Mouse (Mus musculus): ENCODE data around the gene 2210408I21Rik.
"Not testable (repeated sequence)": the region's sequence is repeated elsewhere in the genome, so short reads cannot be mapped to it uniquely, and the experiment has no call there.

Gene 2210408I21Rik

GRCm38 (mm10) chr13:77134931-77135620, at the start of gene 2210408I21Rik, which contains the start of gene Slf1:
TSS of gene 2210408I21Rik (plus strand) at chr13:77135540.
TSS of gene Slf1 (minus strand) at chr13:77135473.
- DNase-seq (ENCODE audit: low spot score in 2 of 2): peak; percentile 71

DNA sequence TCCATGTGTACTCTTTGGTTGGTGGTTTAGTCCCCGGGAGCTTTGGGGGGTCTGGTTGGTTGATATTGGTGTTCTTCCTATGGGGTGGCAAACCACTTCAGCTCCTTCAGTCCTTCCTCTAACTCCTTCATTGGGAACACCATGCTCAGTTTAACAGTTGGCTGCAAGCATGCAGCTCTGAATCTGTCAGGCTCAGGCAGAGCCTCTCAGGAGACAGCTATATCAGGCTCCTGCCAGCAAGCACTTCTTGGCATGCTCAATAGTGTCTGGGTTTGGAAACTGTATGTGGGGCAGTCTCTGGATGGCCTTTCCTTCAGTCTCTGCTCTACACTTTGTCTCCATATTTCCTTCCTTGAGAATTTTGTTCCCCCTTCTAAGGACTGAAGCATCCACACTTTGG, 42.5 kb upstream of the 2210408I21Rik start:
- DNase-seq (ENCODE audit: low spot score in 2 of 2): not testable (repeated sequence)

DNA sequence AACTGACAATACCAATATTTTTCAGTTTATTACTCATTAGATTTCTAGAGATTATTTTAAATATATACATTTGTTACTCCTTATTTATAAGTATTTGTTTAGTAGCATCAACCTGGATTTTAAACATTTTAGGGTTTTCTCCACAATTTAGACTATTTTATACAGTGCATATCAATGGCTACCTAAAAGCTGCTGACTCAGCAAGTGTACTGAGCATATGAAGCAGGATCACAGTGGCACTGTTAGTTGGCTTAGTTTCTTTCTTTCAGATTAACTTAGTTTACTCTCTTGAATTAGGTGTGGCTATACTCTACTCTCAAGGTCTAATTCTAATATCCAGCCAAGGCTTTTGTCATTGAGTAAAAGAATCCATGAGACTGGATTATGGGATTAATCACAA, 27.6 kb upstream of the 2210408I21Rik start:
- no peak for DNase-seq (ENCODE audit: low spot score in 2 of 2)

GRCm38 (mm10) chr13:77118695-77119094, 16.6 kb upstream of the 2210408I21Rik start:
- no peak for DNase-seq (ENCODE audit: low spot score in 2 of 2)

GRCm38 (mm10) chr13:77125159-77125558, 10.2 kb upstream of the 2210408I21Rik start:
- DNase-seq (ENCODE audit: low spot score in 2 of 2): no peak

GRCm38 (mm10) chr13:77128240-77128639, 7.1 kb upstream of the 2210408I21Rik start:
- no peak for DNase-seq (ENCODE audit: low spot score in 2 of 2)

GRCm38 (mm10) chr13:77131132-77131531, 4.2 kb upstream of the 2210408I21Rik start:
- no peak for DNase-seq (ENCODE audit: low spot score in 2 of 2)

GRCm38 (mm10) chr13:77135621-77135981, 261 bp downstream of the 2210408I21Rik start:
- no peak for DNase-seq (ENCODE audit: low spot score in 2 of 2)

GRCm38 (mm10) chr13:77140890-77141289, 5.5 kb downstream of the 2210408I21Rik start:
- DNase-seq (ENCODE audit: low spot score in 2 of 2): no peak

GRCm38 (mm10) chr13:77177931-77178330, 42.6 kb downstream of the 2210408I21Rik start:
- no peak for DNase-seq (ENCODE audit: low spot score in 2 of 2)

DNA sequence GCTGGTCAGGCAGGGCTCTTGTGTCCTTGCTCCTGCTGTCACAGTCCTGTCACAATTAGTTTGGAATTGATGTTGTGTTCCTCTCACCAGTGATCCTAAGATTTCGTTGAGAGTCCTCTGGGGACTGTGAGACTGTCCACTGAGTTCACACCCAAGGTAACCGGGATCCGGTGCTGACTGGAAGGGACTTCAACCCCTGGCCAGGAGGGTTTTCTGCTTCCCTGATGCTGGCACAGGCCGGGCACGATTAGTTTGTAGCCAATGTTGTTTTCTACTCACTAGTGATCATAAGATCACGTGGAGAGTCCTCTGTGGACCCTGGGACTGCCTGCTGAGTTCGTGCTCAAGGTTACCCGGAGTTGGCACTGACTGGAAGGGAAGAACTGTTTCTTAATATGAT, 55.3 kb downstream of the 2210408I21Rik start:
- DNase-seq (ENCODE audit: low spot score in 2 of 2): no peak

GRCm38 (mm10) chr13:77192201-77192600, 56.9 kb downstream of the 2210408I21Rik start:
- no peak for DNase-seq (ENCODE audit: low spot score in 2 of 2)

GRCm38 (mm10) chr13:77208764-77209418, 73.6 kb downstream of the 2210408I21Rik start:
- DNase-seq (ENCODE audit: low spot score in 2 of 2): no peak

- no peak for DNase-seq (ENCODE audit: low spot score in 2 of 2)
These were observed 77.9 kb downstream of the 2210408I21Rik start for GRCm38 (mm10) chr13:77213196-77213595.

DNA sequence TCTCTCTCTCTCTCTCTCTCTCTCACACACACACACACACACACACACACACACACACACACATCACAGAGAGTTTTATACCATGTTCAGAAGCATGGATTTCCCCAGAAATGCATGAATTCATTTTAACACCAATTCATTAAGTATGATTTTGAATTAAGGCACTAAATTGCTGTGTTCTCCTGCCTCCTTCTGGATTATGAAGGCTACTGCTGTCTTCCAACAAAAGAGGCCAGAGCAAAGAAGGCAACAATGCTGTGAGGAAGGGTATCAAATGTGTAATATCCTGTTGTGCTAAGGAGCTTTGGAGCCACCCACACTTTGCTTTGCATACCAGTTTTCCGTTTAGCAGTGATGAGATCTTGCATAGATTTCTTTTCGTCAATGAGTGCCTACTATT, 80.1 kb downstream of the 2210408I21Rik start:
- no peak for DNase-seq (ENCODE audit: low spot score in 2 of 2)

- no peak for DNase-seq (ENCODE audit: low spot score in 2 of 2)
These were observed 82.4 kb downstream of the 2210408I21Rik start for GRCm38 (mm10) chr13:77217672-77218280.

DNA sequence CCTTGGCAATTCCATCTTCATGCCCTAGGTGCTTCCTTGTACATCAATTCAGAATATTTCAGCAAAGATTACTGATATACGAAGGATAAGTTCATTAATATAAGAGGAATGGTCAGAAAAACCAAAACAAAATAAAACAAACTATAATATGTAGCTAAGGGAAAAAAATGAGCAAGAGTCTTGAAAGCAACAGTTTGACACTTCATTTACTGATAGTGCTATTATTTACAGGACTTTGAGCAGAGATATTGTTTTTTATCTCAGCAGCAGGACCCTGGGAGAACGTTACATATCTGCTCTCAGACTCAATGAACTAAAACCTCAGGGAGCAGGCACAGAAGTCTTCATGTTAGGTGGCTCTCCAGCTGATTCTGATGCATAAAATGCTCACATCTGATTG, 85.7 kb downstream of the 2210408I21Rik start:
- no peak for DNase-seq (ENCODE audit: low spot score in 2 of 2)

DNA sequence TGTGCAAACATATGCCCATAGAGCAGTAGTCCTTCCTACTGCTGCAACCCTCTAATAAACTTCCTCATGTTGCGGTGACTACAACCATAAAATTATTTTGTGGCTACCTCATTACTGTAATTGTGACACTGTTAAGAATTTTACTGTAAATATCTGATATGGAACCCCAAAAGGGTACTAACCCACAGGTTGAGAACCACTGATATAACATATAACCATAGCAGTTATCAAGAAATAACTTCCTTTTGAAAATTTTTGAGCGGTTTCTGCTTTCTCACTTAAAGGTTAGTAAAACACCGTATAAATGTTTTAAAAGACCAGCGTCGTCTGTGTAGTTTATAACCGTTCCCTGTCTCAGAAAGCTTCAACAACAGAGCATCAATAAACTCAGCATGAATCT, 121.2 kb downstream of the 2210408I21Rik start:
- no peak for DNase-seq (ENCODE audit: low spot score in 2 of 2)

DNA sequence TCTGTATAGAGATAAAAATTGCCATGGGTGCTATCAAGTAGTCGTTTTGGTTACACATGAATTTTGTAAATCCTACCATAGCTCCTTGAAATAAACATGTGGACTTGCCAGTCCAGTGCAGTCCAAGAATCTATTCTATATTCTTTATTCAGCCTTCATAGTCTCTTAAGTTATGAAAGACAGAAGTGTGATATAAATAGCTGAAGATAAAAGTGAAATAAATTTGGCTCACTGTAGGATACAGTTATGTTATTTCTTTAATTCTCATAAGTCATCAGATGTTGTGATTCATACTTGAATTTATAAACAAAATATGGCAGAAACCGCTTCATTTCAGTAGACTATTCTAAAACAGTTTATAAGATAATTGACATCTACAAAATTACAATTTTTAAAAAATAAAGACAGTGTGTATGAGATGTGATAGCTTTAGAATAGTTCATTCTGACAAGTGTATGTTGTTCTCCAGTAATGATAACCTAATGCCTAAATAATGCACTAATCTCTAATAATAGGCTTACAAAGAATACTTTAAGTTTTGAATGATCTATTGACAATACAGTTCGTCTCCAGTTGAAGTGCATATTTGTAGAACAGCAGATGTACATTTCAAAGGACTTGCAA, 127.5 kb downstream of the 2210408I21Rik start:
- DNase-seq (ENCODE audit: low spot score in 2 of 2): no peak

GRCm38 (mm10) chr13:77263400-77264179, 128.2 kb downstream of the 2210408I21Rik start:
- no peak for DNase-seq (ENCODE audit: low spot score in 2 of 2)

GRCm38 (mm10) chr13:77264481-77264880, 129.1 kb downstream of the 2210408I21Rik start:
- no peak for DNase-seq (ENCODE audit: low spot score in 2 of 2)
